Mouse (Mus musculus): Measurements from ENCODE around the gene Ndufab1.

The Ndufab1 gene

GRCm38 (mm10) chr7:122067517-122068381 is 33.9 kb downstream of the Ndufab1 start:
- no peak for DNase-seq (ENCODE audit: low spot score in 2 of 2)

GRCm38 (mm10) chr7:122066945-122067516 is 34.7 kb downstream of the Ndufab1 start, which contains the start of the genes Ubfd1 and Ears2:
Gene Ubfd1 (plus strand): TSS chr7:122067175.
Gene Ears2 (minus strand): TSS chr7:122067263.
- DNase-seq (ENCODE audit: low spot score in 2 of 2): peak; percentile 80 to 89

GRCm38 (mm10) chr7:122066102-122066944 is 35.4 kb downstream of the Ndufab1 start:
- no peak for DNase-seq (ENCODE audit: low spot score in 2 of 2)

- no peak for DNase-seq (ENCODE audit: low spot score in 2 of 2)
These were observed 36.0 kb downstream of the Ndufab1 start for GRCm38 (mm10) chr7:122065656-122066055.

GRCm38 (mm10) chr7:122056633-122057032 is 45.1 kb downstream of the Ndufab1 start:
- no peak for DNase-seq (ENCODE audit: low spot score in 2 of 2)

GRCm38 (mm10) chr7:122050834-122051233 is 50.9 kb downstream of the Ndufab1 start:
- no peak for DNase-seq (ENCODE audit: low spot score in 2 of 2)

GRCm38 (mm10) chr7:122048191-122048590 is 53.5 kb downstream of the Ndufab1 start:
- no peak for DNase-seq (ENCODE audit: low spot score in 2 of 2)

- no peak for DNase-seq (ENCODE audit: low spot score in 2 of 2)
These were observed 54.9 kb downstream of the Ndufab1 start for GRCm38 (mm10) chr7:122046813-122047212.

GRCm38 (mm10) chr7:122045711-122046110 is 56.0 kb downstream of the Ndufab1 start:
- DNase-seq (ENCODE audit: low spot score in 2 of 2): no peak

GRCm38 (mm10) chr7:122045181-122045634 is 56.5 kb downstream of the Ndufab1 start:
- no peak for DNase-seq (ENCODE audit: low spot score in 2 of 2)

- no peak for DNase-seq (ENCODE audit: low spot score in 2 of 2)
These were observed 57.6 kb downstream of the Ndufab1 start for GRCm38 (mm10) chr7:122044106-122044505.
